Mouse (Mus musculus): Measurements from ENCODE around the gene Lcmt1. TPM values are rescaled to one million over a fixed set of nuclear protein-coding genes. Genes with fewer than 3 reads are reported as not detected.
A peak's percentile ranks its signal among the peaks of the same experiment; 100 is the strongest.

Gene Lcmt1
- total RNA-seq (2014; rRNA removed), result 12.0 and 15.9 TPM in 2 replicates
- 8.4 and 9.6 TPM in 2 replicates for polyA plus RNA-seq (2012; rRNA removed)

GRCm38 (mm10) chr7:123369759-123370481 is at the start of gene Lcmt1, which contains the start of gene Arhgap17:
Gene Lcmt1 (plus strand): TSS chr7:123369784.
Gene Arhgap17 (minus strand): TSS chr7:123369915.
- peak; percentile 82 for TF ChIP-seq POLR2A (IDR thresholded peaks at IDR 0.05; ENCODE audit: extremely low read depth, insufficient read depth, low read length)
- peak; percentile 24; the same call in 1 of the 2 replicates for TF ChIP-seq CTCF (IDR thresholded peaks at IDR 0.05; ENCODE audit: low read depth, low read length)
- Histone ChIP-seq H3K27ac (replicated peaks; ENCODE audit: insufficient read depth, low read depth, low read length) (peak within 1 kb of the TSS; percentile 70), H3K79me2 (ENCODE audit: control insufficient read depth, insufficient read depth, low read length) (peaks cover 25% of the 10 kb centered on the region; the same call in 1 of the 2 replicates), H3K4me3 (ENCODE audit: insufficient read depth, low read depth, low read length) (peak within 1 kb of the TSS; percentile 80), H3K36me3 (ENCODE audit: control insufficient read depth, insufficient read depth, low read length) (no peaks in the 10 kb centered on the region), H3K4me1 (ENCODE audit: control insufficient read depth, insufficient read depth, low read length) (peaks cover 20% of the 10 kb centered on the region), H3K9ac (ENCODE audit: low read depth, low read length) (peak within 1 kb of the TSS; percentile 87), H3K27me3 (ENCODE audit: control insufficient read depth, insufficient read depth, low read length) (no peaks in the 10 kb centered on the region)
- under 1% methylated on average over 62 of the region's 64 CpGs for WGBS
- peak; percentile 96 for DNase-seq (ENCODE audit: extremely low read depth, low read depth, low spot score)

GRCm38 (mm10) chr7:123322452-123323121 is 47.0 kb upstream of the Lcmt1 start:
- no peak overlapping the region for H3K27ac ChIP-seq (replicated peaks; ENCODE audit: insufficient read depth, low read depth, low read length)
- TF ChIP-seq CTCF (IDR thresholded peaks at IDR 0.05; ENCODE audit: low read depth, low read length), result no peak
- no peak for TF ChIP-seq POLR2A (IDR thresholded peaks at IDR 0.05; ENCODE audit: extremely low read depth, insufficient read depth, low read length)
- H3K79me2 ChIP-seq (ENCODE audit: control insufficient read depth, insufficient read depth, low read length), result no peaks in the 10 kb centered on the region
- no peak overlapping the region for H3K4me3 ChIP-seq (ENCODE audit: insufficient read depth, low read depth, low read length)
- WGBS, result 89% methylated on average over 13 of the region's 13 CpGs
- H3K36me3 ChIP-seq (ENCODE audit: control insufficient read depth, insufficient read depth, low read length), result peaks cover 33% of the 10 kb centered on the region
- no peaks in the 10 kb centered on the region for H3K4me1 ChIP-seq (ENCODE audit: control insufficient read depth, insufficient read depth, low read length)
- peak; percentile 37 for DNase-seq (ENCODE audit: extremely low read depth, low read depth, low spot score)
- no peak overlapping the region for H3K9ac ChIP-seq (ENCODE audit: low read depth, low read length)
- H3K27me3 ChIP-seq (ENCODE audit: control insufficient read depth, insufficient read depth, low read length), result no peaks in the 10 kb centered on the region

- no peak for TF ChIP-seq CTCF (IDR thresholded peaks at IDR 0.05; ENCODE audit: low read depth, low read length)
- no peak for TF ChIP-seq POLR2A (IDR thresholded peaks at IDR 0.05; ENCODE audit: extremely low read depth, insufficient read depth, low read length)
- Histone ChIP-seq H3K9ac (ENCODE audit: low read depth, low read length) (no peak overlapping the region), H3K4me3 (ENCODE audit: insufficient read depth, low read depth, low read length) (no peak overlapping the region), H3K27me3 (ENCODE audit: control insufficient read depth, insufficient read depth, low read length) (no peaks in the 10 kb centered on the region), H3K27ac (replicated peaks; ENCODE audit: insufficient read depth, low read depth, low read length) (no peak overlapping the region), H3K36me3 (ENCODE audit: control insufficient read depth, insufficient read depth, low read length) (peaks cover 30% of the 10 kb centered on the region), H3K79me2 (ENCODE audit: control insufficient read depth, insufficient read depth, low read length) (no peaks in the 10 kb centered on the region), H3K4me1 (ENCODE audit: control insufficient read depth, insufficient read depth, low read length) (no peaks in the 10 kb centered on the region)
- WGBS, result 86% methylated on average over 2 of the region's 2 CpGs
- no peak for DNase-seq (ENCODE audit: extremely low read depth, low read depth, low spot score)
Observed at GRCm38 (mm10) chr7:123323388-123323787, 46.2 kb upstream of the Lcmt1 start.

- H3K27me3 ChIP-seq (ENCODE audit: control insufficient read depth, insufficient read depth, low read length), result no peaks in the 10 kb centered on the region
- H3K4me1 ChIP-seq (ENCODE audit: control insufficient read depth, insufficient read depth, low read length), result no peaks in the 10 kb centered on the region
- no peak overlapping the region for H3K4me3 ChIP-seq (ENCODE audit: insufficient read depth, low read depth, low read length)
- H3K9ac ChIP-seq (ENCODE audit: low read depth, low read length), result no peak overlapping the region
- no peak for TF ChIP-seq CTCF (IDR thresholded peaks at IDR 0.05; ENCODE audit: low read depth, low read length)
- no peak for TF ChIP-seq POLR2A (IDR thresholded peaks at IDR 0.05; ENCODE audit: extremely low read depth, insufficient read depth, low read length)
- no peaks in the 10 kb centered on the region for H3K79me2 ChIP-seq (ENCODE audit: control insufficient read depth, insufficient read depth, low read length)
- WGBS, result 93% methylated on average over 1 of the region's 1 CpGs
- H3K27ac ChIP-seq (replicated peaks; ENCODE audit: insufficient read depth, low read depth, low read length), result no peak overlapping the region
- peaks cover 28% of the 10 kb centered on the region for H3K36me3 ChIP-seq (ENCODE audit: control insufficient read depth, insufficient read depth, low read length)
- no peak for DNase-seq (ENCODE audit: extremely low read depth, low read depth, low spot score)
Observed at GRCm38 (mm10) chr7:123324105-123324504, 45.5 kb upstream of the Lcmt1 start.

GRCm38 (mm10) chr7:123326062-123326461 is 43.5 kb upstream of the Lcmt1 start:
- Histone ChIP-seq H3K27me3 (ENCODE audit: control insufficient read depth, insufficient read depth, low read length) (no peaks in the 10 kb centered on the region), H3K36me3 (ENCODE audit: control insufficient read depth, insufficient read depth, low read length) (peaks cover 18% of the 10 kb centered on the region; the same call in 1 of the 2 replicates)
- 96% methylated on average over 5 of the region's 5 CpGs for WGBS

More at GRCm38 (mm10) chr7:123326062-123326461, 43.5 kb upstream of the Lcmt1 start:
- H3K27ac ChIP-seq (replicated peaks; ENCODE audit: insufficient read depth, low read depth, low read length), result no peak overlapping the region
- no peak overlapping the region for H3K4me3 ChIP-seq (ENCODE audit: insufficient read depth, low read depth, low read length)
- H3K9ac ChIP-seq (ENCODE audit: low read depth, low read length), result no peak overlapping the region
- no peak for DNase-seq (ENCODE audit: extremely low read depth, low read depth, low spot score)
- H3K4me1 ChIP-seq (ENCODE audit: control insufficient read depth, insufficient read depth, low read length), result no peaks in the 10 kb centered on the region
- no peaks in the 10 kb centered on the region for H3K79me2 ChIP-seq (ENCODE audit: control insufficient read depth, insufficient read depth, low read length)
- no peak for TF ChIP-seq CTCF (IDR thresholded peaks at IDR 0.05; ENCODE audit: low read depth, low read length)
- TF ChIP-seq POLR2A (IDR thresholded peaks at IDR 0.05; ENCODE audit: extremely low read depth, insufficient read depth, low read length), result no peak
